Mouse (Mus musculus) heart, adult 11 months (tissue): Measurements from ENCODE around the gene Slc9a9.

ENCODE experiments used
- DNase-seq: peaks from one replicate; pipeline ENCODE4 v3.0.0; 2022

Slc9a9 gene

GRCm38 (mm10) chr9:95226986-95227385 lies 557.3 kb downstream of the Slc9a9 start:
- DNase-seq = peak; percentile 76

- peak; percentile 37 for DNase-seq
Observed at GRCm38 (mm10) chr9:95228123-95228522, 558.4 kb downstream of the Slc9a9 start.

GRCm38 (mm10) chr9:95229147-95229546 lies 559.4 kb downstream of the Slc9a9 start:
- DNase-seq = peak; percentile 34

- no peak for DNase-seq
Observed at GRCm38 (mm10) chr9:95239900-95240299, 570.2 kb downstream of the Slc9a9 start.

GRCm38 (mm10) chr9:95242628-95243195 lies 573.0 kb downstream of the Slc9a9 start:
- DNase-seq = peak; percentile 61

GRCm38 (mm10) chr9:95254162-95254561 lies 584.5 kb downstream of the Slc9a9 start:
- DNase-seq = no peak

GRCm38 (mm10) chr9:95255844-95256243 lies 586.1 kb downstream of the Slc9a9 start:
- DNase-seq = no peak

GRCm38 (mm10) chr9:95256680-95257316 lies 587.1 kb downstream of the Slc9a9 start:
- peak; percentile 87 for DNase-seq

- DNase-seq = no peak
Observed at GRCm38 (mm10) chr9:95262851-95263250, 593.1 kb downstream of the Slc9a9 start.

- DNase-seq = peak; percentile 79
Observed at GRCm38 (mm10) chr9:95263867-95264509, 594.3 kb downstream of the Slc9a9 start.

GRCm38 (mm10) chr9:95266179-95266578 lies 596.5 kb downstream of the Slc9a9 start:
- no peak for DNase-seq

- peak; percentile 76 for DNase-seq
Observed at GRCm38 (mm10) chr9:95266924-95267323, 597.2 kb downstream of the Slc9a9 start.

- DNase-seq = peak; percentile 96
Observed at GRCm38 (mm10) chr9:95279590-95280344, 610.1 kb downstream of the Slc9a9 start.
